Mouse (Mus musculus) mesoderm, embryonic 11.5 days (tissue): Measurements from ENCODE around the gene Primpol.

Experiments
- DNase-seq: peaks from one replicate; pipeline ENCODE4 v3.0.0-alpha.2; 2012; ENCODE audit warnings: low read depth, low spot score

Primpol gene

GRCm38 (mm10) chr8:46559428-46559827 is 57.6 kb downstream of the Primpol start:
- DNase-seq = no peak

GRCm38 (mm10) chr8:46552441-46552765 is 64.6 kb downstream of the Primpol start:
- no peak for DNase-seq

DNA sequence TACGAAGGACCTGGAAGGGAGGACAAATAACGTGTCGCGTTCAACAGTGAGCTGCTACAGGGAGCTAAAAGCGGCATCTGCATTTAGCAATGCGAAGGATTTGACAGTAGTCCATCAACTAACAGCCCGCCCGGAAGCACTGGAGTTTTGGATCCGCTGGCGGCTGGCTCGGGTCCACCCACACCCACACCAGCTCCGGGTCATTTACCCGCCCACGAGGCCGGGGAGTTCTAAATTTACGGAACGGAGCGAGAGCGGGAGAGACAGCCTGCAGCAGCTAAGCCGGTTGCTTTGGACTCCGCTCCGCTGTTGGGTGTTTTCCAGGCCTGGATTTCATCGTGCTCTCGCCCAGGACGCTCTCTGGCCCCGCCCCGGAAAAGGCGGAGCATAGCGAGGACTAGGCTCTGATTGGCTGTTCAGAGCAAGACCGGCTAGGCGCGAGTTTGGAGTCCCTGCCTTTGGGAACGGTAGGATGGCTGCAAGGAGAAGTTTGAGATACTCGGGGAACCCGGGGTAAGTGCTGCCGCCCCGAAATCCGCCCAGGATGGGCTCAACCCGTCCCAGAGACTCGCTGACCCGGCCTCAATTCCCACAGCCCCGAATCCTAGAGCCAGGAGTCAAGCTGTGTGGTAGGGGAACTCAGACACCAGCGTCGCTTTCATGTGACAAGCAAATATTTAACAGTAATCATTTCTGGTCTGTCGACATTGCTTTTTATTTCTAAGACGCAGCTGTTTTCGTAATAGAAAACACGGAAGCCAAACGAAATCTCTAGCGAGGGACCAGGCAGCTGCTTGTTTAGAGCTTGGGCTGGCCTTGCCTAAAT is 65.2 kb downstream of the Primpol start, which contains the start of gene Cenpu:
Gene Cenpu (plus strand): TSS at position 414 of the 826 bp plus-strand sequence.
- peak; percentile 100 for DNase-seq

- no peak for DNase-seq
Measured at GRCm38 (mm10) chr8:46551029-46551428, 66.0 kb downstream of the Primpol start.

- DNase-seq = no peak
Measured at GRCm38 (mm10) chr8:46550058-46550457, 67.0 kb downstream of the Primpol start.

DNA sequence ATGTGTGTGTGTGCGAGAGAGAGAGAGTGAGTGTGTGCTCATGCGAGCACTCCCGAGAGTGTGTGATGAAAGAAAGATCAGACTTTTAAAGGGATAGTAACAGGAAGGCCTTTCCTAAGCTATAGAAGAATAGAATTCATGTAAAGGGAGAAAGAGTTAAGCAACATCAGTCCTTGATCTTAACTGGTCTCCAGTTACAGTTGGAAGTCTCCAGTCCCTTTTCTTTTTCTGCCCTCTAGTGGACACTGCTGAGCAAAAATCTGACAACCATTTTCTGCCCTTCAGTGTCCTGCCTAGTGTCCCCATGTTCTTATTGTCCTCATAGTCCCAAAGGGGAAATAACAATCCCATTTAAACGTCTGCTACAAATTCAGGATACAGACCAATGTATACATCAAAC is 69.8 kb downstream of the Primpol start:
- peak; percentile 73 for DNase-seq

- DNase-seq = no peak
Measured at GRCm38 (mm10) chr8:46546431-46547176, 70.4 kb downstream of the Primpol start.

DNA sequence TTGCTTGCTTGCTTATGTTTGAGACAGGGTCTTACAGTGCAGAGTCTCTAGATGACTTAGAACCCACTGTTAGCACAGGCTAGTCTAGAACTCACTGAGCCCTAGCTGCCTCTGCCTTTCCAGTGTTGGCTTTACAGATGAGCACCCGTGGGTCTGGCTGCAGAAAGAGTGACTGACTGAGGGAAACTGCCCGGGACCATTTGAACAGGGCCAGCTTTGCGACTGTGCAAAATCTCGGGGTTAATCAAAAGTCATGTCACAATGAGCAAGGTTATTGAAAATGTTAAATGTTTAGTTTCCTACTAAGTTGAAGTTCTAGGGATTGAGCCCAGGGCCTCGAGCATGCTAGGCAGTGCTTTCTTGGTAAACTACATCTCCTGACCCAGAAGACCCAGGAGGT is 71.2 kb downstream of the Primpol start:
- no peak for DNase-seq

GRCm38 (mm10) chr8:46543662-46544061 is 73.3 kb downstream of the Primpol start:
- no peak for DNase-seq

GRCm38 (mm10) chr8:46543191-46543590 is 73.8 kb downstream of the Primpol start:
- no peak for DNase-seq

DNA sequence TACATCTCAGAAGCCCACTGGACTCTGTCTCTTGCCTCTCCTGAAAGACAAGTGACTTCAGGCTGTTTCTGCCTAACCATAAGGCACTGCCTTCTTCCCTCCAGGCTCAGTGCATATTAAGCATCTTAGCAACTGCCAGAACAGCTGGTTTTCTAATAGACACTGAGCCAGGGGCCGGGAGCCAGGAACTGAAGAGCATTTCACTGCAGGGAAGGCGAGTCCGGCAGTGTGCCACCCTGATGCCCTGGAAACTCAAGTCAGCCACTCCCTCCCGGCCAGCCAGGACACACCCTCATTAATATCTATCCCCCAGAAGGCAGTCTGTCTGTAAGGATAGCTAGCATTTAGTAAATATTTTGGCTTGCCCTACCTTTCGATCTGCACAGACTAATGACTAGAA is 77.3 kb downstream of the Primpol start:
- no peak for DNase-seq

GRCm38 (mm10) chr8:46533926-46534325 is 83.1 kb downstream of the Primpol start:
- no peak for DNase-seq

DNA sequence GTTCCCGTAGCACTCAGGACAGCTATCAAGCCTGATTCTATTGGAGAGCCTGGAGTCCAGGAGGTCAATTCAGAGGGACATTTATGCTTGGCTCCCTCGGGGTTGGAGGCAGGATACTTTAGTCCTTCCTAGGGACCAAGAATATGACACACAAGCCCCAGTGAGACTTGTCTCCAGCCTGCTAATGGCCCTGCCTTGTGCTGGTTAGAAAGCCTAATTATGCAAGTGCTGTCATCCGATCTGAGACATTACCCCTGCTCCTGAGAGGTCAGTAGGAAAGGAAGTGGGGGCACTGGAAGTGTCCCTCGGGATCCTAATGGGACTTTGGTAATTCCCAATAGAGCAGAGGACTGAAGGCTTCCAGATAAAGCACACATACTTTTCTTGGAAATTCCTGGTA is 86.5 kb downstream of the Primpol start:
- peak; percentile 27 for DNase-seq

DNA sequence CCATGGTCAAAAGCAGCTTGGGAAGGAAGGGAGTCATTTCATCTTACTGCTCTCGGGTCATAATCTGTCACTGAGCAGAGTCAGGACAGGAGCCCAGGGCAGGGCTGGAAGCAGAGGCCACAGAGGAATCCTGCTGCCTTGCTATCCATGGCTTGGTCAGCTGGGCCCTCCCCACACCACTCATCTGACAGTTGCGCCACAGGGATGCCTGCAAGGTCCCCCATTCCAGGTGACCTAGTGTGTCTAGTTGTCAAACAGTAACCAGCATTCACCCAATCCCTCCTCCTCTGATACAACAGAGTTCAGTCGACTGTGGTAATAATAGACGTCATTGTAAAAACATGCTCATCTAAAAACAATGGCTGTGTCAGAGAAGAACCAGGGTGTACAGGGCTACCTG is 87.5 kb downstream of the Primpol start:
- DNase-seq = no peak

DNA sequence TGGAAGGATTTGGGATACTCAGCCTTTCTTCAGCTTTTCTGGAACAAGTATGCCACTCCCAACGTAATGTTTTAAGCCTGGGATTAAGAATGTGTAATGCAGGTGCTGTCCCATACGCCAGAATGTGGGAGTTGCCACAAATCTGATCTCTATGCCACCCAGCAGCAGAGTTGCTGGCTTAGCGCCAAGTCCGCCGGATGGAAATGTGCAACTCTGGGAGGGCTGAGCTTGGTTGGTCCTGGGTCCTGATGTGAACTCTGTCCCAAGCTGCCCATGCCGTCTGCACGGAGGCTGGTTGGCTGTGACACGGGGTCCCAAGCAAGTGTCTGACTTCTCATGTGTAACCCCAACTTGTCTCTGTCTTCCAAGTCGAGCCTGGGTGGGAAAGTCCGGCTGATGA is 90.2 kb downstream of the Primpol start:
- no peak for DNase-seq

DNA sequence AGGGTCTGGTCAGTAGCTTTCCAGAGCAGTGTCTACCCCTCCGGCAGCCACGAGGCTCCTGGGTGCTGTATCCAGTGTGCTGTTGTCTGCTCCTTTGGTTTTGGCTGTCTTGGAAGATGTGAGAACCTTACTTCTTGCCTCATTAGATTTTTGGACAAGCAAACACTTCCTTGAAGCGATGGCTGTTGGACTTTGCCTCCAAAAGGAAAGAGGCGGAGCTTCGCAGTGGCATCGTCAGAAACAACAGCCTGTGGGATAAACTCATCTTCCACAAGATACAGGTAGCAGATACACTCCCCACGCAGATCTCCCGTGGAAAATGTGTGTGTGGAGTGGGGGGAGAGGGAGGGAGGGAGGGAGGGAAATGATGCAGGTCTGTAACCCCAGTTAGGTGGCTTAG is 90.9 kb downstream of the Primpol start:
- no peak for DNase-seq
